In genomic region chr16:95636615-95637014, GRCm38 (mm10) we compare ENCODE assay signal across 14 mouse cellular contexts. TPM values are rescaled to one million over a fixed set of nuclear protein-coding genes. Genes with fewer than 3 reads are reported as not detected.
"Had no signal": no experiment of that assay in that cellular context is flagged by ENCODE, and none has a peak within 500 bp of the region (broad histone marks: within the 10 kb centered on the region; RNA-seq: fewer than 3 reads in every experiment).

No protein-coding gene starts in this region.

- H3K36me3 ChIP-seq: midbrain, embryonic 15.5 days; neural tube, embryonic 12.5 days; stomach, embryonic 15.5 days had no signal

- H3K27me3 ChIP-seq: midbrain, embryonic 15.5 days; neural tube, embryonic 12.5 days; stomach, embryonic 15.5 days had no signal

- H3K4me3 ChIP-seq: megakaryocyte, embryonic 14.5 days; midbrain, embryonic 15.5 days; neural tube, embryonic 12.5 days; stomach, embryonic 15.5 days had no signal

- DNase-seq: kidney, adult 18-20 months; kidney, postnatal 10 days; left cerebral cortex, postnatal 4 days; lung, embryonic 14.5 days; lung, postnatal 10 days; thymus, adult 2 months; thymus, postnatal 25 days had no signal

- H3K27ac ChIP-seq: macrophage; midbrain, embryonic 15.5 days; neural tube, embryonic 12.5 days; stomach, embryonic 15.5 days had no signal

- H3K4me2 ChIP-seq: lung, embryonic 14.5 days; midbrain, embryonic 11.5 days; midbrain, embryonic 15.5 days; neural tube, embryonic 12.5 days; stomach, embryonic 15.5 days had no signal

- H3K9me3 ChIP-seq: midbrain, embryonic 15.5 days; neural tube, embryonic 12.5 days; stomach, embryonic 15.5 days had no signal

- H3K4me1 ChIP-seq: midbrain, embryonic 15.5 days; neural tube, embryonic 12.5 days; stomach, embryonic 15.5 days had no signal

- H3K9ac ChIP-seq: lung, embryonic 14.5 days; midbrain, embryonic 15.5 days; neural tube, embryonic 12.5 days; stomach, embryonic 15.5 days had no signal

- ATAC-seq: midbrain, embryonic 15.5 days had no signal

RNA-seq across cellular contexts. Expression of gene Erg, which starts 50.2 kb away (rescaled TPM):
- total RNA-seq: monocyte, adult 5-6 weeks had no signal
